Mouse (Mus musculus) right cerebral cortex, postnatal 10 days (tissue): ENCODE measurements around the gene Tmem176a.
"Not testable (repeated sequence)": the region's sequence is repeated elsewhere in the genome, so short reads cannot be mapped to it uniquely, and the experiment has no call there.

Experiments
- DNase-seq, 2 experiments: peaks; one replicate each; pipeline ENCODE4 v3.0.0; 2021; ENCODE audit warnings: low spot score in 2 of 2

The Tmem176a gene

DNA sequence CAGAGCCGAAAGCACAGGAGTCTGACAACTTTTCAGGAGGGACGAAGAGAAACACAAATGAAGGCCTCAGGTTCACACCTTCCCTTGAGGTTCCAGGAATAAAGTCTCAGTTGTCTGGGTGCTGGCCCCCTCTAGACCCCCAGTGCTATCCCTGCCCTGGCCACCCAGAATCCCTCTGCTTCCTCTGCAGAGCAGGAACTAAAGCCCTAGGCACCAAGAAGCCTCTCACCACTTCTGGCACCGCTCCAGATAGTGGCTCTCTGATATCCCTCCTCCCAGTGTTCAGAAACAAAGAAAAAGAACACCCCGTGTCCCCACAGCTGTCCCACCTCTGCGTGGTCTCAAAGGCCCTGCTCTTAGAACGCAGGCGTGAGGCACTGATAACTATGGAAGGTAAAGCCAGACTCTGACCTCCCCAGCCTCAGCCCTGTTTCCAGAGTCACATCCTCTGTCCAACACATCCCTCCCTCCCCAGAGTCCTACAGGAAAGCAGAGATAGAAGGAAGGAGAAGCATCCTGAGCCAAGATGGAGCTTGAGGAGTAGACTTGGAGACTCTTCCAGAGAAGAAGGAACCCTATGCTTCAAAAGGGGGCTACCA is at the start of gene Tmem176a:
Tmem176a (plus strand) TSS at position 549 of the 599 bp plus-strand sequence.
- peak; percentile 45 to 59 for DNase-seq

DNA sequence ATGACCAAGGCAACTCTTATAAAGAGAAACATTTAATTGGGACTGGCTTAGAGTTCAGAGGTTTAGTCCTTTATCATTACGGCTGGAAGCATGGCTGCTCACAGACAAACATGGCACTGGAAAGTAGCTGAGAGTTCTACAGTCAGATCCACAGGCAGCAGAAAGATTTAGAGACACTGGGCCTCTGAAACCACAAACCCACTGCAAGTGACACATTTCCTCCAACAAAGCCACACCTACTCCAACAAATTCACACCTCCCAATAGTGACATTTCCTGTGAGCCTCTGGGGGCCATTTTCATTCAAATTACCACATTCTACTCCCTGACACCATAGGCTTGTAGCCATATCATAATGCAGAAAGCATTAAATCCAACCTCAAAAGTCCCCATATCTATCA is 38.8 kb upstream of the Tmem176a start:
- no peak for DNase-seq

DNA sequence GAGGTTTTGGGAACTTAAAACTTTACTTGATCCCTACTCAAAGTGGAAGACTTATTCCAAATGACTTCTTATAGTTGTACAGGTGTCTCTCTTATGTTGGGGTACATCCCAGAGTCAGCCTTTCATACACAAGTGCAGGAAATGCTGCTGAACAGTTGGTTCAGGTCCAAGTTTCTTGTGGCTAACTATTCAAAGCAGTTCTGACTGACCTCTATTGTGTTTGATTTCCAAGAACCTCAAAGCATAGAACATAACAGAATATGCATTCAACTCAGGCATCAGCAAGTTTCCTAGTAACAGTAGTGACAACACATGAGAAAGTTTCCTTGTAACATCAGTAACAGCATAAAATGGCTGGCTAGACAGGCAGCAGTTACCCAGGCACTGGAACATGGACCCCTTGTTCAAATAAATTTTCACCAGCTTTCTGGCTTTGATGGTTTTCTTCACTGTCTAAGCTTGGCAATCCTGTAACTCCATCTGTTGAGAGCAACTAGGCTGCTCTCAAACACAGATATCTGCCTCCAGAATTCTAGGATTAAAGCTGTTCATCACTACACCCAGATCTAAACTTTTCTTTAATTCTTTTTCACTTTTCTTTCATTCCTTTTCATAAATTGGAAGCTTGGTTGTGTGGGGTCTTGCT is 37.2 kb upstream of the Tmem176a start:
- no peak for DNase-seq

DNA sequence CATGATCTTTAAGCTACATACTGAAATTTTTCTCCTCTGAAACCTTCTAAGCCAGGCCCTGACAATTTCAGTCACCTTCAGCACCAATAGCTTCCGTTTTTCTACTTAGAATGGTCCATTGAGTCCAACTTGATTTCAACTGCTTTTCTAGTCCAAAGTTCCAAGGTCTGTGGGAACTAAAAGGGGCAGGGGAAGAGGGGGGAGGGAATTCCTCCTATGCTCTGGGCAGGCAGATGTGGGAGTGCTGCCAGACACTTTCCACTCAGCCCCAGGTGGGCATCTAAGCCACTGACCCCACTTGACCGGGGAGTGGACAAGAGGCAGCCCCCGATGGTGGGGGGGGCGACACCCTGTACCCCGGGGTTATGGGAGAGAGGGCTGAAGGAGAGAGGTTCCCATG is 36.4 kb upstream of the Tmem176a start:
- no peak for DNase-seq

DNA sequence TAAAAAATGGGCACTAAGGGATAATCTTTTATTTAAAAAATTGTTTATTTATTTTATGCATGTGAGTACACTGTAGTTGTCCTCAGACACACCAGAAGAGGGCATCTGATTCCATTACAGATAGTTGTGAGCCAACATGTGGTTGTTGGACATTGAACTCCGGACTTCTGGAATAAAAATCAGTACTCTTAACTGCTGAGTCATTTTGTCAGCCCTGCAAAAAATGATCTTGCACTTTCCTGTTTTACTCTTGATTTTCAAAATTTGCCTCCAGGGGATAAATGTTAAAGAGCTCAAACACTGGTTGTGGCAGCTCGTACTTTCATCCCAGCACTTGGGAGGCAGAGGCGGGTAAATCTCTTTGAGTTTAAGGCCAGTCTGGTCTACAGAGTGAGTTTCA is 34.0 kb upstream of the Tmem176a start:
- DNase-seq: no peak

DNA sequence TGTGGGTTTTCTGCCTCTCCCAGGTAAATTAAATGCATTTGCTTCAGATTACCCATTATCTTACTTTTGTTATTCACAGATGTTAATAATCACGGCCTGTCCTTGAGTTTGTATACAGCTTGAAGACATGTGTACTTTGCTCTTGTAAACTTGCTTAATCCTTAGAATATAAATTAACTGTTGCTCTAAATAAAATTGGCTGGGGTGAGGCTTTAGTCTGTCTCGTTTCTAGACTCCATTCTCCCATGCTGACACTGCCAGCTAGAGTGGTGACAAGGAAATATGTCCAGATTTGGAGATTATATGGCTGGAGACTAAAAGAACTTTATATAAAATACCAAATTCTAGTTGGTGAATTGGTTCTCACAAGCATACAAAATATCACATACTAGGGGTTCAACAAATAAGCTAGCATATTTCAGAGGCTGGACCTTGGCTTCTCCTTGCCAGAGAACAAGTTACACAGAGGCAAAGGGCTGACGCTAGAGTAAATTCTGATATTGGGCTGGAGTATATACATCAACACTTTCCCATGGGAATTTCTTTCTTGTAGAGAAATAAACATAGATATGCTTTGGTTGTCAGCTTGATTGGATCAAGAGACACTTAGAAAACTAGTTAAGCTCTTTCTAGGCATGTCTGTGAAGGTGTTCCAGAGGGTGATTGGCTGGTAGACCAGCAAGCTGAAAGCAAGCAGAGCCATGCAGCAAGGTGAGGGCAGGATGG is 31.1 kb upstream of the Tmem176a start:
- no peak for DNase-seq

DNA sequence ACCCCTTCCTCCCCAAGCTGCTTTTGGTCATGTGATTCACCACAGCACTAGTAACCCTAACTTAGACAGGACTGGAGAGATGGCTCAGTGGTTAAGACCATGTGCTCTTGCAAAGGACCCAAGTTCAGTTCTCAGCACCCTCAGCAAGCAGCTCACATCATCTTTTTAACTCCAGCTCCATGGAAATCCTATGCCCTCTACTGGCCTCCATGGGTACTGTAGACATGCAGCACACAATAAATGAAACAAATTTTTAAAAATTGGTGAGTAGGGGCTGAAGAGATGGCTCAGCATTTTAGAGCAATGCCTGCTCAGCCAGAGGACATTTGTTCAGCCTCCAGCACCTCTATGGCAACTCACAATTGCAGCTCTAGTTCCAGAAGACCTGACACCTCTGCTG is 25.7 kb upstream of the Tmem176a start:
- DNase-seq: no peak

DNA sequence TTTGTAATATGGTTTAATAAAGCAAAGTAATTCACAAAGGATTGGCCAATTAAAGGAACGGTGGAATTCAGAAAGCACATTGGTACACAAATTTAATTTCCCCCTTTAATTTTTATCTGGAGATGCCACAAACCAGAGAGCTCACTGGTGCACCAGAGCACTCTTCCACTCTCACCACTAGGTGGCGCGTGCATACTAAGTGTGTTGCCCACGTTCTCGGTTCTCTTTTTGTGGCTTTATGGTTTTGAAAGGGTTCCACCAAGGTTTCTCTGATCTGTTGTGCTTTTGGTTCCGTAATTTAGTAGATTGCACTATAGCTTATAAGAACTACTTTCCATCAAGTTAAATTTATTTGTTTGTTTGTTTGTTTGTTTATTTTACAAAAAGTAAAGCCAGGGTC is 22.9 kb upstream of the Tmem176a start:
- DNase-seq: peak; percentile 80 to 84

DNA sequence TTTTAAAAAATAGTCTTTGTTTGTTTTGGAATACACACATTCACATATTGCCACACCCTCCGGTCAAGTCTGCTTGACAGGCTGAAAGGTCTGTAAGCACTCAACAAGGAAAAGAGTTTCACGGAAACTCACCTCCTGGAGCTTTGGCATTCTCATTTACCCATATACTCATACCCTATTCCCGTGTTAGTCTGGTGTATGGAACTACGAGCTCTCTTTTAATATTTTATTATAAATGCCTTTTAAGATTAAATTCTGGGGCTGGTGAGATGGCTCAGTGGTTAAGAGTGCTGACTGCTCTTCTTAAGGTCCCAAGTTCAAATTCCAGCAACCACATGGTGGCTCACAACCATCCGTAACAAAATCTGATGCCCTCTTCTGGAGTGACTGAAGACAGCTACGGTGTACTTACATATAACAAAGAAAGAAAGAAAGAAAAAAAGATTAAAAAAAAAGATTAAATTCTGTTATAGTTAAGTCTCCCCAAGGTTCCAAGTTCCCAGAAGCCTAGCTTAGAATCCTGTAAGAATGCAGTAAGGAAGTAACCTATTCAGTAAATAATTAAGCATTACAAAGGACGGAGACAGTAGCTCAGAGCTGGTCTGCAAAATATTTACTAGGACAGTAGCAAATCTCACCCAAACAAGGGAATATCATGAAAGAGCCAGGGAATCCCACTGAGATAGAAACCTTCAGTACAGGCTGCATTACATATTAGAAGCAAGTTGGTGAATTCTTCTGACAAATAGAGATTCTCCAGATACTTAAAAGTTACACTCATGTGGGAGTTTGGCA is 18.5 kb upstream of the Tmem176a start:
- not testable (repeated sequence) for DNase-seq

DNA sequence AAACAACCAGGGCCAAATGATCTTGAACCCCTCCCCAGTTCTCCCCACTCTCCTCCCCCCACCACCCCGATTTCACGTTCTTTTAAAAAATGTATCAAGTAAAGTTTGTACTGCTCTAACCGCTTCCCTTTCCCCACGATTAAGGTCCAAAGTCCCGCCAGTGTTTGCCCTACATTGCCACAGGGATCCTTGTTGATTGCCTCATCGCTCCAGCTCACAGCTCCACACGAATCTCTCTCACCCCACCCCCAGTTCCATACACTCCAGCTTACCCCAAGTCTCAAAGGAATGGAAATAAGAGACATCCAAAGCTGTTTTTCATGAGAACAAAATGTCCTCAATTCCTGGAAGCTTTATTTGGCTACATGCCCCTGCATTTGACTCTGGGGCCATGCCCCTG is 15.7 kb upstream of the Tmem176a start:
- no peak for DNase-seq

DNA sequence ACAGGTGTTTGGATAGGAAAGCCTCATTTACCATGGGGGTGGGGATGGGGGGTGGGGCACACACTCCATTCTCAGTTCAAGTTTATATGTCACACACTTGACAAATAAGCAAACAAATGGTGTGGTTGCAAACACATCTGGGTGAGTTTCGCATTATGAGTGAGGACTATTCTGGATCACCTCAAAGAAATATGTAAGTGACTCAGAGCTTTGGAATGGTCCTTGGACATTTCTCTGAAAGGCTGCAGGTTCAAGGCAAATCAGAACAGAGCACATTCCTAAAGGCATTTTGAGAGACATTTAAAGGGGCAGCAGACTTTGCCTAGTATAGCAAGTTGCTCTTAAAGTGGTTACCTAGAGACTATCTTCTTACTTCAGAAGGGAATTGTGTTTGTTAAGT is 11.7 kb upstream of the Tmem176a start:
- no peak for DNase-seq

DNA sequence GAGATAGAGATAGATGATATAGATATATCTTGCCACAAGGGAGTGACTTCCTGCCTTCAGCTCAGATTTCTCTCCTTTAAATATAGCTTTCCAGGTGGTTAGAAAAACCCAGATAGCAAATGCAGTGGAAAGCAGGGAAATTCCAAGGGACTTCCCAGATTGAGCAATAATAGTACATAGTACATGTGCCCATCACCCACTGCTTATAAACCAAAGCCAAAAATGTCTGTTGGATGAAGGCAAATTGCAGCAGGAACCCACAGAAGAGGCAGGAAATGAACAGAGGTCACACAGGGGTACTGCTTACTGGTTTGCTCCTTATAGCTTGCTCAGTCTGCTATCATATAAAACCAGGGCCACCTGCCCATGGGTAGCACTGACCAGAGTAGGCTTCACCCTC is 11.1 kb upstream of the Tmem176a start:
- DNase-seq: no peak

DNA sequence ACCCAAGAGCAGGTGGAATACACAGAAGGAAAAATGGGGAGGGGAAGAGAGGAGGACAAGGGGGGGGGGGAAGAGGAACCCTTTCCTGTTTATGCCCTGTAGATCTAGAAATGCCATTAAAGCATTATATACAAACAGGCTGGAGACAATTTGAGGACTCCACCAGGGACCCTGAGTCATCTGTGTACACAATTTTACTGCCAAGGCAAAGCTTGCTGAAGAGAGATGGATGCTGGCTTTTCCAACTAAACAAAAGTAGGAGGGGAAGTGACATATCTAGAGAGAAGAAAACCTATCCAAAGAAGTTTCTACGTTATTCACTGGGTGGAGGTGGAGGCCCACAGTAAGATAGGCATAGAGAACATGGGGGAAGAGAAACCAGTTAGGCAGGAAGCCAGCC is 10.5 kb upstream of the Tmem176a start:
- no peak for DNase-seq

DNA sequence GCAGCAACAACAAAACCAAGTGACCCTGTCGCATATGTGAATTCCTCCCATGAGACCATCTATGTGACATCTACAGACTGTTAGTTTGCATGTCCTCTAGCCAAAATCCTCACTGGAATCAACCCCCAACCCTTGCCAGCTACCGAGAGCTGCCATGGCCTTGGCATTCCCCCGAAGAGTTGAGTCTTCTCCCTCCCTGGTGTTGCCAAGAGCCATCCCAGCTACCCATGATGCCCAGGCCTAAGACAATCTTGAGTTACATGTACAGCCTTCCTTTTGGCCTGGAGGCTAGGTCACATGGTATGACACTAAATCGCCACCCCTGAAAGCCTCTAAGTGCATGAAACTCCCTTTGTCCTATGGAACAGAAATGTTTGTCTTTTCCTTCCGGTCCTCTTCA is 9.6 kb upstream of the Tmem176a start:
- no peak for DNase-seq

DNA sequence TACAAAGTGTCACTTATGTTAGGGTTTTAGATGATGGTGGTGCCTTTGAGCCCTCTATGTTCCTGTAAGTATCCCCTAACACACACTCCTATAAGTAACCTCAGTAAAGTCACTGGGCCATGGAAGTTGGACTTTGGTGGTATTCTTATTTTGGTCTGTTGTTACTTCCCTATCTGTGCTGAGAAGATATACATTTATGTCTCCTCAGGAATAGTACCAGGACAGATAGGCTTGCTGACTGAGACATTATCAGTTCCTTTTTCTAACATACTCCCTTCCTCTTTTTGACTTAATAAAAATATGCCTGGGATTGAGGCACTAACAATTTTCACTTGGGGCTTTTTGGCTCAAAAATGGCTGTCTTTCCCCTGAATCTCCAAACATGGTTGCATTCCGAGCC is 8.3 kb upstream of the Tmem176a start:
- no peak for DNase-seq

DNA sequence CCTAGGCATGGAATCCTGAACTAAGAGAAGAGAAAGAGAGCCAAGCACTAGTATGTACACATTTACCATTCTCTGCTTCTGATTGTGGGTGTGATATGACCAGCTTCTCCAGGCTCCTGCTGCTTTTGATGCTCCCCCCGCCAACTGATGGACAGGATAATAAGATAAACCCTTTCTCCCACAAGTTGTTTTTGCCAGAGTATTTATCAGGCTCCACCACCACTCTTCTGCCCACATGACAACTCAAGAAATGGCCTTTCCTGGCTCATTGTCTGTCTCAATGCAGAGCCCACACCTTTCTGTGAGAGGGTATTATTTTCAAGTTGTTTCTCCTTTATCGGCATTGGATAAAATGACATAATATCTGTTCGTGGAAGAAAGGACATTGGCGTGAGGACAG is 7.2 kb upstream of the Tmem176a start:
- no peak for DNase-seq

DNA sequence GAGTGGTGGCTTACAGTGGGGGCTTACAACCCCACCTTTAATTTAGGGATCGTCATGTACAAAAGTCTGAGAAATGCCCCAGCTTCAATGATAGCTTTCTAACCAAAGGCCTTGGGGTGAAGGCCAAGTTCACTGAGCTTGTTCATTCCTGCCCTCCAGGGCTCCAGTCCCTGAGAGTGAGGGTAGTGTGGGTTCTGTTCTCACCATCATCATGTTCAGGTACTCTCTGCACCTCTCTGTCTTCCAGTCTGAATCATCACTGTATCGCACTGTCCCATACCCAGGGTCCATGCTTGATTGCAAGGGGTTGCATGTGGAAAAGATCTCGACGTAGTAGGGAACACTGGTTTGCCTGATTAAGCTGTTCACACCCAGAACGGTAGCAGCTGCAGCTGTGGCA is 5.5 kb upstream of the Tmem176a start:
- no peak for DNase-seq

DNA sequence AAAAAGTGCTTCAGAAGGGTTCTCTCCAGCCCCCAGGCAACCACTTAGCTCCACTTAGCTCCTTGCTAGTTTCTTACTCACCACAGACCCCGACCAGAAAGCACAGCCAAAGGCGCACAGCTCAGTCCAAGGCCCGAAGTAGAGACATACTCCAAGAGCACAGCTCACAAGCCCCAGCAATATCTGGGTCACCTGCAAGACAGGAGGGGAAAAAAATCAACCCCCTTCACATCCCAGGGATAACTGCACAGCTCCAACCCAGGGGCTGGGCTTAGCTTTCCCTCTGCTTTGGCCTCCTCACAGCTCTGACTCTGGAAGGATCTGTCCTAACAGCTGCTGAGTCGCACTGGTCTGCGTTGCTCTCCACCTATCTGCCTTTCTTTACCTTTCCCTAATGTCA is 4.6 kb upstream of the Tmem176a start:
- no peak for DNase-seq

DNA sequence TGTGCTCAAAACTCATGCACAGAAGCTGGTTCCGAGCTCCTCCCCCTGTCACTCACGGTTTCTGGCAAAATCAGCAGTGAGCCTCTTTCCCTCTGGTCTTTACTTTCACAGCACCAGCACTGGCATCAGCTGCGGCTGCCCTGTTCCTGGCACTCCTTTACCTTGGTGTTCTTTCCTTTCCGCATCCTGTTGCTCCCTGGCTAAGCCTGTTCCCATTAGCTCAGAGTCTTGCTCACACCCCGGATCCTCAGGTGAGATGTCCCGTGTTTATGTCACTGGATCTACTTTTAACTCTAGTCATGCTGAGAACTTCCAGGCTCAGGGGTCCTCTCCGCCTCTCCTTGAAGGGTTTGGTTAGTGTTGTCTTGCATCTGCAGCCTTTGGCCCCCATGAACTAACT is 3.2 kb upstream of the Tmem176a start:
- no peak for DNase-seq

DNA sequence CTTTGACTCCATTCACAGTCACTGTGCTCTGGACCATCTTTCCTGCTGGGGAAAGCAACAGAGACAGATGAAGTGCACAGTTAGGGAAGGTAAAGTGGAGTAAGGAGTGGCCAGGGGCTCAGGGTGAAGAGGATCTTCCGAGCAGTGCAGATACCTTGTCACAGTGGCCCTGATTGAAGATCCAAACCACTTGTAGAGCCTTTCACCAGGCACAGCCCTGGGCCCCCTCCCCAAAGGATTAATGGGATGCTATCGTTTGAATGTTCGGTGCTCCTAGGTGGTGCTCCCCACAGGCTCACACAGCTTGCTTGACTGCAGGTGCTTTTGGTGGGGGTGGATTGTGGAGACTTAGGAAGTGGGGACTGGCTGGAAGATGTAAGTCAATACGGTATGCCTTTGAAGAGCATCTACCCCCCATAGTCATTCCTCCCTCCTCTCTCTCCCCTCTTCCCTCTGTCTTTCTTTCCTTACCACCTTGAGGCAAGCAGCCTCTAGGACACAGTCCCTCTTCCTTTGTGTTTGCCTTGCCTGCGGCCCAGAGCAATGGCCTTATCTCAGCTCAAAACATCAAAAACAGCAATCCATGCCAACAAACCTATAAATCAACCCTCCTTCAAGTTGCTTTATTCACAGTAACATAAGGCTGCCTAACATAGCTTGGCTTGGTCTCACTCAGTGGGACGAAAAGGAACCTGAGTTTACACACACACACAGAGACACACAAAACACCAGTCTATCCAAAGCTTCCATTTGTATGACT is 2.2 kb upstream of the Tmem176a start:
- DNase-seq: no peak

DNA sequence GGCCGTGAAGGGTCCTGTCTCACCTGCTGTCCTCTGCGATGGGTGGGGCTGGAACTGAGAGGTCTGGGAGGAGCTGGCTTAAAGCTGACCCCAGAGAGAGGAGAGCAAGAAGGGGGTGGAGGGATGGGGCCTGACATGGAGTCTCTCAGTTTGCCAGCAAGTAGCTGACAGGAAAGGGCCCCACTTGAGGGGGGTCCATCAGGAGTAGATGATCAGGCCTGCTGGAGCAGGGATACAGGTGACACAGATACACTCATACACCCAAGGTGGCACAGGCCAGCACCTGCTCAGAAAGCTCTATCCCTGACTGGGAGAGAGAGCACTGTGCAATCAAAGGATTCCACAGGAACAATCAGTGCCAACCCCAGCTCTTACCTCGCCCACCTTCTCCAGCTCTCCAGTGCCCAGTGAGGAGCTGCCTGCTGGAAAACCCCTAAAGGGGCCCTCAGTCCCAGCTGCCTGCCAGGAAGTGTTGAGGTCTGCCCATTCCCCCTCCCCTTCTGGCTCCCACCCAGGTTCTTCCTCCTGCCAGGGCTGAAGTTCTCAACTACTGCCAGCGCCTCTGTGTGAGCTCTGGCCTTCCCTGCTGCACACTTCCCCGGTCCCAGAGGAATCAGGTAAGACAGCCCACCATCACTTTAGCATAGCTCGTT is 380 bp downstream of the Tmem176a start, which contains the start of gene Tmem176b:
Tmem176b (minus strand) TSS at position 524 of the 653 bp plus-strand sequence.
- peak; percentile 94 for DNase-seq
